Mouse (Mus musculus): Measurements from ENCODE around the gene Adam23. TPM values are rescaled to one million over a fixed set of nuclear protein-coding genes. Genes with fewer than 3 reads are reported as not detected.
"Not testable (repeated sequence)": the region's sequence is repeated elsewhere in the genome, so short reads cannot be mapped to it uniquely, and the experiment has no call there.

The Adam23 gene
- polyA plus RNA-seq, 2 experiments from 2014 or later, result not detected

DNA sequence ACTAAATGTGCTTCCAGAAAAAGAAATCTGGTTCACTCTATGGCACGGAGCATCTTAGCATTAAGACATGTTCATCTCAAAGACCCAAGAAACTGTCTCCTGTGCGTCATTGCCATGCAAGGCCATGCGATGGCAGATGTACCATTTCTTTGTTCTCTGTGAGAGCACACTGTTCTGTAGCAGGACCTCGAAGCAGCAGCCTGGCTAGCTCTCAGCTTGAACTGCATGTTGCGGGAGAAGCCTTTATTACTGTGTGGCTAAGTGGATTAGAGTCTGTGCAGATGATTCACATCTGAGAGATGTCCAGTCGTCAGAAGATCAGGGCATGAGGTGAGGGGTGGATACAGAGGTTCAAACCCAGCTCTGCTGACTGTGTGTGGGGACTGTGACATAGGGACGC lies 141.2 kb downstream of the Adam23 start:
- no peak for ATAC-seq

DNA sequence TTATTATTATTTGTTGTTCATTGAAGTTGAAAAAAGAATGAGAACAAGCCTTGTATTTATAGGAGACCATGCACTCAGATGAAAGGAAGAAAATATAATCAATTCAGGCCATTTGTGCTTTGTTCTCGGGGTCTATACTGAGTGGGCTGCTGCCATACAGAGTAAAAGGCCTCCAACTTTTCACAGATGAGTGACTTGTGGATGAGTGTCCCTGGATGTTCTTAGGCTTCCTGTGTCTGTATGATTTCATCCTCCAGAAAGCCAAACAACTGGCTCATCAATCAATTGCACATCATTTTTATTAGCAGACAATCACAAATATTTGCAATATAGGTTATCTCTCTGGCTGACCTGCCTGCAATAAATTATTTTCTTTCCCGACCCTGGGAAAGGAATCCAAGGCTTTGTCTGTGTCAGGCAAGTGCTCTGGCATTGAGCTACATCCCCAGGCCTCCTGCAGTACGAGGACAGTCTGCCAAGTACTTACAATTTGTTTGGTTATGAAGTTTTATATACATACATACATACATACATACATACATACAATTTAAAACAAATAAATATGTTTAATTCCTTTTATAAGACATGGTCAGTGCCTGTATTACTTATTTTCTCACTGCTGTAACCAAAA lies 158.3 kb downstream of the Adam23 start:
- no peak for ATAC-seq

DNA sequence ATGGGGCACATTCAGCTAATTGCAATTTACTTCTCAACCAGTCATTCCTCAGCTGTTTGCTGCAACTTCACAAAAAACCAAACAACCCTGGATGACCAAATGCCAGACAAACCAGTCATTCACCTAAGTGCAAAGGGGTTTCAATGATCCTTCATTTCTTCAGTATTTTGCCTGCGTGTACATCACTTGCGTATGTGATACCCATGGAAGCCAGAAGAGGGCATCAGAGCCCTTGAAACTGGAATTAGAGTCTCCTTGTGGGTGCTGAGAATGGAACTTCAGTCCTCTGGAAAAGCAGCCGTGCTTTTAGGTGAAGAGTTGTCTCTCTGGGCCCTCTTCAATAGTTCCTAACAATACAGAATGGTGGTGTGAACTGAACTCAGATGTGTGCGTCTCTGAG lies 163.9 kb downstream of the Adam23 start:
- no peak for ATAC-seq

DNA sequence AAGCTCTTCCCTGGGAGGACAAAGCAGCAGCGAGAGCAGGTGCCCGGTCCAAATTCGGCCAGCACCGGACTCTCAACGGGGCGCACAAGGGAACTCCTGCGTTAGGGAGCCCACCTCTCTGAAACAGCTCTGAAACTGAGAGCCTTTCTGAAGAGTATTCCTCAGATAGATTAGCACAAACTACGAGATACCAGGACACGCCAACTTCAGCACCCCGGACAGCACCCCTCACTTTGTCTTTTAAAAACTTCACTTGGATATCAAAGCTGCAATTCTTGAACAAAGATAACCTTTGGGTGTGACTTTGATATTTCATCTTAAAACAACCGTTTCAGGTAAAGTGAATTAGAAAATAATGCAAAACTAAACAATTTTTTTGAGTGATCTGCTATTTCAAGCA lies 168.9 kb downstream of the Adam23 start:
- ATAC-seq, result no peak

DNA sequence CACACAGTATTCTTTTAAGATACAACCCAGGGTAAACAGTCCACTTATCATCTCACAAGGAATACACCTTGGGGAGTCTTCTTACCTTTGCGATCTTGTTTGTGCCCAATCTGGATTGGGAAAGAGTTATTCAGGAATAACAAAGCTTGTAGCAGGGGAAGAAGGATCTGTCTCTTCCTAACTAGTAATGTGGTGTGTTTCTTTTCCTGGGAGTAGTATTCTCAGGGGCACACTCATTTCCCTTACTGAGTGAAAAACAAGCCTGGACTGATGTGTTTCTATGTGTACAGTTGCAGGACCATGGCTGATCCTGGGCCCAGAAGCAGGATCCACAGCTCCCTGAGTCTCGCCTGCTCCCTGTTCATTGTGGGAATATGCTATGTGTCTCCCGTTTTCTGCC lies 170.0 kb downstream of the Adam23 start, which contains the start of gene Gm39653:
TSS of gene Gm39653 (plus strand) at position 301 of the 400 bp plus-strand sequence.
- no peak for ATAC-seq

DNA sequence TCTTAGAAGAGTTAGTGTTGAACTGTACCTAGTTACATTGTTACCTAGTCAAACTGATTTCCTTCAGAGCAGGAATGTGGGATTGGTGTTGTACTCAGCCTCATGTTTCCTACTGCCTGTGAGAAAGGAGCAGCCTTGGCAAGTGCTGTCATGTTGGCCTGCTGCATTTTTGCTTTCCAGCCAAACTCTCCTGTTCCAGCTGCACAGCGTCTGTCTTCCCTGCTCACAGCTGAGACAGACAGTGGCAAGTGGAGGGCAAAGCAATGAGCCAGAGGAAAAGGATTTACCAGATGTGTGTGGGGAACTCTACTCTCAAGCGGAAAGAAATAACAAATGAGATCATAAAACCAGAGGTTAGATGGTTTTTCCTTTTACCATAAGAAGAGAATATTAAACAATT lies 182.5 kb downstream of the Adam23 start:
- ATAC-seq, result no peak

GRCm38 (mm10) chr1:63630390-63630789 lies 184.7 kb downstream of the Adam23 start:
- ATAC-seq, result not testable (repeated sequence)

GRCm38 (mm10) chr1:63639921-63640320 lies 194.2 kb downstream of the Adam23 start:
- ATAC-seq, result no peak

Other genes with a start within 250 kb of the Adam23 start
- gene Gpr1, start 231.3 kb upstream of the Adam23 start, polyA plus RNA-seq (2017; shearing (Covaris generic)), result under 1 TPM in 1 of 2 experiments, not detected in 1; 0.46 TPM
- not detected for gene Zdbf2, start 172.6 kb upstream of the Adam23 start, polyA plus RNA-seq (2017; shearing (Covaris generic))
- gene Gm39653, start 170.1 kb downstream of the Adam23 start, polyA plus RNA-seq (2017; shearing (Covaris generic)), result not detected
- gene Dytn, start 241.0 kb downstream of the Adam23 start, polyA plus RNA-seq (2017; shearing (Covaris generic)), result not detected

All from activated CD4-positive, CD25-positive, alpha-beta regulatory T cell, adult 4 months (primary cell).